Mouse (Mus musculus) forebrain, embryonic 14.5 days (tissue): ENCODE data around the gene Fuz. TPM values are rescaled to one million over a fixed set of nuclear protein-coding genes. Genes with fewer than 3 reads are reported as not detected.
A peak's percentile ranks its signal among the peaks of the same experiment; 100 is the strongest.

Experiments
- ATAC-seq: fragments of 200-750 bp; cut with Nextera tagmentation; 2 replicates; pipeline ENCODE4 v1.8.0; 2017; ENCODE audit warnings: mild to moderate bottlenecking, moderate library complexity
- DNase-seq: peaks from one replicate; pipeline ENCODE4 v3.0.0-alpha.2; 2015; ENCODE audit warnings: low spot score
- H3K27ac ChIP-seq: fragments of 300-500 bp; sonication (generic); 2 replicates; pipeline ENCODE4 v1.5.1; 2014; ENCODE audit warnings: low read depth, mild to moderate bottlenecking, control low read depth, low read length, moderate library complexity
- H3K27me3 ChIP-seq: fragments of 300-500 bp; sonication (generic); replicated peaks from 2 replicates; pipeline ENCODE4 v1.6.1; 2014; ENCODE audit warnings: low read length, control low read depth, mixed read lengths; ENCODE audit not compliant: control insufficient read depth, insufficient read depth
- H3K36me3 ChIP-seq: fragments of 300-500 bp; sonication (generic); 2 replicates; pipeline ENCODE4 v1.6.1; 2014; ENCODE audit warnings: low read length, control low read depth; ENCODE audit not compliant: control insufficient read depth, insufficient read depth
- H3K4me1 ChIP-seq: fragments of 300-500 bp; sonication (generic); 2 replicates; pipeline ENCODE4 v1.6.1; 2014; ENCODE audit warnings: antibody characterized with exemption, low read length, control low read depth; ENCODE audit not compliant: control insufficient read depth, insufficient read depth
- H3K4me2 ChIP-seq: fragments of 300-500 bp; sonication (generic); 2 replicates; pipeline ENCODE4 v1.6.1; 2014; ENCODE audit warnings: mild to moderate bottlenecking, control low read depth, low read length
- H3K4me3 ChIP-seq: fragments of 300-500 bp; sonication (generic); 2 replicates; pipeline ENCODE4 v1.5.1; 2014; ENCODE audit warnings: low read depth, low read length, control low read depth
- H3K9ac ChIP-seq: fragments of 300-500 bp; sonication (generic); 2 replicates; pipeline ENCODE4 v1.6.1; 2014; ENCODE audit warnings: mild to moderate bottlenecking, low read length, control low read depth, moderate library complexity
- H3K9me3 ChIP-seq: fragments of 300-500 bp; sonication (generic); replicated peaks from 2 replicates; pipeline ENCODE4 v1.6.1; 2016; ENCODE audit warnings: low read length, control low read depth, mixed read lengths; ENCODE audit not compliant: control insufficient read depth
- WGBS: fragments of 180-500 bp; shearing (Covaris S2); extraction: QIAGEN DNeasy Blood & Tissue Kit; methylation state at CpG from one replicate; pipeline ENCODE4 v1.1.7; 2014; 5-methylcytosine and 5-hydroxymethylcytosine counted together
- microRNA counts: library from miRNA; unstranded; fragments of <30 nt; microRNA quantifications from one replicate; lab custom pipeline; 2016
- microRNA-seq: library from miRNA; unstranded; fragments of <30 nt; microRNA quantifications from one replicate; pipeline ENCODE4, GENCODE M21; 2016
- polyA plus RNA-seq: library from polyadenylated mRNA; unstranded; fragments of >200 nt; fragmentation: Nextera tagmentation; extraction: Ambion mirVana; gene quantifications from 2 replicates; pipeline ENCODE4 v1.2.1, GENCODE M21; 2014

Gene Fuz
- polyA plus RNA-seq, 1 experiment from 2014 or later: 18.2 TPM

GRCm38 (mm10) chr7:44928570-44928969 lies 32.7 kb downstream of the Fuz start:
- DNase-seq: no peak
- WGBS: 0% methylated on average over 1 of the region's 1 CpGs
- Histone ChIP-seq H3K27ac (no peak overlapping the region), H3K9me3 (no peaks in the 10 kb centered on the region), H3K4me3 (peak overlapping the region; percentile 94), H3K9ac (peak overlapping the region; percentile 97), H3K4me2 (peak overlapping the region; percentile 52), H3K27me3 (no peaks in the 10 kb centered on the region), H3K36me3 (peaks cover 18% of the 10 kb centered on the region), H3K4me1 (peaks cover 14% of the 10 kb centered on the region)
- no peak for ATAC-seq

GRCm38 (mm10) chr7:44929204-44930151 lies 33.6 kb downstream of the Fuz start, which contains the start of gene Ap2a1:
Ap2a1 (minus strand) TSS chr7:44929496.
- H3K4me2 ChIP-seq: peak within 1 kb of the TSS; percentile 52
- under 1% methylated on average over 84 of the region's 84 CpGs for WGBS

GRCm38 (mm10) chr7:44938680-44939079 lies 42.8 kb downstream of the Fuz start:
- ATAC-seq (no peak), DNase-seq (no peak)
- no peak overlapping the region for H3K27ac ChIP-seq
- H3K9ac ChIP-seq: no peak overlapping the region
- 87% methylated on average over 4 of the region's 4 CpGs for WGBS
- H3K4me3 ChIP-seq: no peak overlapping the region
- H3K27me3 ChIP-seq: no peaks in the 10 kb centered on the region
- H3K4me1 ChIP-seq: no peaks in the 10 kb centered on the region
- H3K4me2 ChIP-seq: no peak overlapping the region
- no peaks in the 10 kb centered on the region; the same call in 1 of the 2 replicates for H3K9me3 ChIP-seq
- H3K36me3 ChIP-seq: no peaks in the 10 kb centered on the region

More at GRCm38 (mm10) chr7:44929204-44930151, 33.6 kb downstream of the Fuz start, which contains the start of gene Ap2a1:
- Histone ChIP-seq H3K27me3 (no peaks in the 10 kb centered on the region), H3K9ac (peak within 1 kb of the TSS; percentile 97), H3K27ac (peak within 1 kb of the TSS; percentile 88), H3K9me3 (no peaks in the 10 kb centered on the region), H3K36me3 (peaks cover 11% of the 10 kb centered on the region; the same call in 1 of the 2 replicates), H3K4me3 (peak within 1 kb of the TSS; percentile 94), H3K4me1 (peaks cover 14% of the 10 kb centered on the region)
- ATAC-seq: peak; percentile 98
- peak; percentile 100 for DNase-seq

- Histone ChIP-seq H3K9me3 (no peaks in the 10 kb centered on the region), H3K27ac (no peak within 1 kb of the TSS), H3K27me3 (no peaks in the 10 kb centered on the region), H3K4me2 (no peak within 1 kb of the TSS), H3K4me1 (no peaks in the 10 kb centered on the region), H3K36me3 (no peaks in the 10 kb centered on the region), H3K4me3 (no peak within 1 kb of the TSS), H3K9ac (no peak within 1 kb of the TSS)
- ATAC-seq (no peak), DNase-seq (no peak)
- 66% methylated on average over 7 of the region's 7 CpGs for WGBS
These were observed 47.0 kb downstream of the Fuz start, which contains the start of gene Tsks for GRCm38 (mm10) chr7:44942904-44943303. Tsks (plus strand) TSS chr7:44943204.

GRCm38 (mm10) chr7:44949922-44950321 lies 54.0 kb downstream of the Fuz start:
- Histone ChIP-seq H3K36me3 (no peaks in the 10 kb centered on the region), H3K27ac (no peak overlapping the region), H3K27me3 (peaks cover 20% of the 10 kb centered on the region), H3K4me2 (no peak overlapping the region), H3K9me3 (no peaks in the 10 kb centered on the region), H3K4me3 (no peak overlapping the region), H3K9ac (no peak overlapping the region), H3K4me1 (peaks cover 9% of the 10 kb centered on the region)
- 75% methylated on average over 6 of the region's 6 CpGs for WGBS
- ATAC-seq: no peak
- no peak for DNase-seq

- H3K27me3 ChIP-seq: peaks cover 20% of the 10 kb centered on the region
- peak overlapping the region; percentile 61 for H3K4me2 ChIP-seq
- no peaks in the 10 kb centered on the region for H3K36me3 ChIP-seq
- peak overlapping the region; percentile 38 for H3K4me3 ChIP-seq
- DNase-seq (peak; percentile 33), ATAC-seq (peak; percentile 41; the same call in 1 of the 2 replicates)
- H3K27ac ChIP-seq: no peak overlapping the region
- WGBS: under 1% methylated on average over 10 of the region's 10 CpGs
- peak overlapping the region; percentile 53; the same call in 1 of the 2 replicates for H3K9ac ChIP-seq
- no peaks in the 10 kb centered on the region for H3K9me3 ChIP-seq
- peaks cover 9% of the 10 kb centered on the region for H3K4me1 ChIP-seq
These were observed 56.1 kb downstream of the Fuz start for GRCm38 (mm10) chr7:44951960-44952359.

MicroRNAs encoded within 50 kb of the gene (microRNA counts, 519-probe panel; counts per million panel counts)
- microRNA mmu-miR-707 (lab: Ali Mortazavi, UCI): not detected

Small RNAs within 50 kb of the gene (microRNA-seq; reads per million reads assigned to microRNA genes)
- gene Mir707: not detected

Other genes starting within 250 kb of the Fuz start
- gene Myh14, start 225.2 kb upstream of the Fuz start, polyA plus RNA-seq: 0.74 and 1.1 TPM in 2 replicates
- not detected in 2 replicates for gene Izumo2, start 187.3 kb upstream of the Fuz start, polyA plus RNA-seq
- gene Vrk3, start 147.7 kb upstream of the Fuz start, polyA plus RNA-seq: 32.0 and 33.5 TPM in 2 replicates
- 1.2 and 1.3 TPM in 2 replicates for gene Zfp473, start 145.0 kb upstream of the Fuz start, polyA plus RNA-seq
- 40.4 and 43.6 TPM in 2 replicates for gene Nup62, start 80.0 kb upstream of the Fuz start, polyA plus RNA-seq
- 1.0 and 1.2 TPM in 2 replicates for gene Il4i1, start 79.7 kb upstream of the Fuz start, polyA plus RNA-seq
- gene Atf5, start 79.4 kb upstream of the Fuz start, polyA plus RNA-seq: 4.2 and 4.7 TPM in 2 replicates
- 70.4 and 75.4 TPM in 2 replicates for gene Akt1s1, start 47.1 kb upstream of the Fuz start, polyA plus RNA-seq
- gene Tbc1d17, start 47.0 kb upstream of the Fuz start, polyA plus RNA-seq: 79.6 and 105 TPM in 2 replicates
- gene Pnkp, start 38.9 kb upstream of the Fuz start, polyA plus RNA-seq: 30.0 and 31.7 TPM in 2 replicates
- gene Ptov1, start 26.3 kb upstream of the Fuz start, polyA plus RNA-seq: 447 and 458 TPM in 2 replicates
- gene Med25, start 3.4 kb upstream of the Fuz start, polyA plus RNA-seq: 75.4 and 94.0 TPM in 2 replicates
- gene Ap2a1, start 33.4 kb downstream of the Fuz start, polyA plus RNA-seq: 85.6 and 99.3 TPM in 2 replicates
- gene Tsks, start 47.1 kb downstream of the Fuz start, polyA plus RNA-seq: not detected in 2 replicates
- 37.3 and 41.0 TPM in 2 replicates for gene Cpt1c, start 78.8 kb downstream of the Fuz start, polyA plus RNA-seq
- gene Prmt1, start 90.5 kb downstream of the Fuz start, polyA plus RNA-seq: 241 and 274 TPM in 2 replicates
- 52.7 and 60.6 TPM in 2 replicates for gene Irf3, start 101.6 kb downstream of the Fuz start, polyA plus RNA-seq
- gene Bcl2l12, start 102.6 kb downstream of the Fuz start, polyA plus RNA-seq: 20.0 and 23.4 TPM in 2 replicates
- 40.5 and 47.8 TPM in 2 replicates for gene Scaf1, start 120.3 kb downstream of the Fuz start, polyA plus RNA-seq
- gene Rras, start 121.9 kb downstream of the Fuz start, polyA plus RNA-seq: 11.4 and 14.7 TPM in 2 replicates
- gene Prr12, start 156.8 kb downstream of the Fuz start, polyA plus RNA-seq: 13.6 and 16.0 TPM in 2 replicates
- gene Nosip, start 166.3 kb downstream of the Fuz start, polyA plus RNA-seq: 70.4 and 71.8 TPM in 2 replicates
- 12.0 and 13.4 TPM in 2 replicates for gene Prrg2, start 166.6 kb downstream of the Fuz start, polyA plus RNA-seq
- 67.4 and 73.9 TPM in 2 replicates for gene Rcn3, start 196.1 kb downstream of the Fuz start, polyA plus RNA-seq
- gene Fcgrt, start 207.8 kb downstream of the Fuz start, polyA plus RNA-seq: 20.3 and 26.9 TPM in 2 replicates
- gene Rps11, start 228.4 kb downstream of the Fuz start, polyA plus RNA-seq: 981 and 1,280 TPM in 2 replicates
- gene Rpl13a, start 232.7 kb downstream of the Fuz start, polyA plus RNA-seq: 1,037 and 1,253 TPM in 2 replicates
- 0.22 and 0.88 TPM in 2 replicates for gene Gm45713, start 240.2 kb downstream of the Fuz start, polyA plus RNA-seq
- gene Flt3l, start 240.4 kb downstream of the Fuz start, polyA plus RNA-seq: 0.61 and 1.3 TPM in 2 replicates